Mouse (Mus musculus) lung, adult 2 months (tissue): ENCODE results near the gene Robo3. TPM values are rescaled to one million over a fixed set of nuclear protein-coding genes. Genes with fewer than 3 reads are reported as not detected.

Experiments
- DNase-seq: peaks from one replicate; pipeline ENCODE4 v3.0.0; 2022
- H3K4me1 ChIP-seq: fragments of 200-500 bp; 2 replicates; pipeline ENCODE4 v1.6.1; 2011; ENCODE audit warnings: low read length; ENCODE audit not compliant: control insufficient read depth, insufficient read depth
- H3K4me3 ChIP-seq: fragments of 200-500 bp; replicated peaks from 2 replicates; pipeline ENCODE3; 2011; ENCODE audit warnings: low read depth, mild to moderate bottlenecking, control low read depth, low read length; ENCODE audit errors: extremely low read depth
- CTCF ChIP-seq: fragments of 200-500 bp; IDR thresholded peaks from 2 replicates; pipeline ENCODE4 v1.5.1; 2011; ENCODE audit warnings: mild to moderate bottlenecking, low read length, control low read depth; ENCODE audit not compliant: insufficient read depth
- POLR2A ChIP-seq: fragments of 200-500 bp; IDR thresholded peaks from 2 replicates; pipeline ENCODE4 v1.6.1; 2011; ENCODE audit warnings: low read depth, mild to moderate bottlenecking, control low read depth, low read length, borderline replicate concordance; ENCODE audit errors: extremely low read depth
- WGBS: fragments of 180-500 bp; shearing (Covaris S2); methylation state at CpG from one replicate; pipeline ENCODE4 v1.1.7; 2018; 5-methylcytosine and 5-hydroxymethylcytosine counted together
- polyA plus RNA-seq: library from polyadenylated mRNA; depleted of rRNA; stranded (reverse); fragments of >200 nt; gene quantifications from 2 replicates; pipeline ENCODE4 v1.2.3, GENCODE M21; 2012

Gene Robo3
- polyA plus RNA-seq, 1 experiment = 0.07 TPM

DNA sequence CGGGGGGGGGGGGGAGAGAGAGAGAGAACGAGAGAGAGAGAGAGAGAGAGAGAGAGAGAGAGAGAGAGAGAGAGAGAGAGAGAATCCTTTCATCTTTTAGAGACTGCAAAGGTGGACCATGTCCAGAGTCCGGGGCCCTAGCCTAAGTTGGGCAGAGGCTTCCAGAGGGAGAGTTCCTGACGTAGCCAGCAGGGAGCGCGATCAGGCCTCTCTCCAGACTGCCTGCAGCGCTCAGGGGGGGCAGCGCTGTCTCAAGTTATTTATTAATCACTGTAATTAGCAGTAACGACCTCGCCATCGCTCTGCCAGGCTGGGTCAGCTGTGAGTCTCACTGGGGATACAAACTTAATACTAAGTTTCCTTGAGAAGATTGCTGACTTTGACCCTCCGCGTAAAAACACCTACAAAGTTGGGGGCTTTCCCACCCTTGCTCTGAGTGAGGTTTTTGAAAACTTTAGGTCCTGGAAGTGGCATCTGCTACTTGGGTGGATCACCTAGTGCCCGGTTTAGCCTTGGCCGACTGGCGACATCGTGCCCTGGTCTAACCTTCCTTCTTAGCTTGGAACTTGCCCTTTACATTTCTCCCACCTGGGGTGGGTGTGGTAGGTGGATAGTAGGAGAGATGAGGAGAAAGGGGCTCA lies 900 bp downstream of the Robo3 start:
- WGBS = 3% methylated on average over 16 of the region's 17 CpGs
- H3K4me3 ChIP-seq = no peak overlapping the region
- peak; percentile 39 for DNase-seq
- H3K4me1 ChIP-seq = peaks cover 9% of the 10 kb centered on the region
- TF ChIP-seq CTCF = peak; percentile 34; the same call in 1 of the 2 replicates
- no peak for TF ChIP-seq POLR2A

DNA sequence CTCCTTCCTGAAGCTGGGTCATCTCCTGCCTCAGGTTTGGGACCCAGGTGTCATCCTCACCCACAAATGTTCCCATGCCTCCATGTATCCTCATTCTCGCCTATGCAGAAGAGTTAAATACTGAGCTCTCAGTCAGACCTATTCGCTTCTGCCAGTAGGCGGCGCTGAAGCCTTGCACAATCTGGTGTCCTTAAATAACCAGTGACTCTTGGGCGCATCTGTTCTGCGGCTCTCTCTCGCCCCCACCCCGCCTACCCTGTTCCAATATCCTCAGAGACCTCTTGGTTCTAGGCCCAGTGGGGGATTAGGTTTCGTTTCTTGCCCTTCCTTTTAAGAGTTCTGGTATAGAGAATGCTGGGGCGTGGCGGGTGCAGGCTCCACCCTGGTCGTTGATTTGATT lies 2.5 kb downstream of the Robo3 start:
- peaks cover 9% of the 10 kb centered on the region for H3K4me1 ChIP-seq
- WGBS = 4% methylated on average over 12 of the region's 12 CpGs
- H3K4me3 ChIP-seq = no peak overlapping the region
- DNase-seq = peak; percentile 84
- TF ChIP-seq CTCF (peak; percentile 90), POLR2A (no peak)

DNA sequence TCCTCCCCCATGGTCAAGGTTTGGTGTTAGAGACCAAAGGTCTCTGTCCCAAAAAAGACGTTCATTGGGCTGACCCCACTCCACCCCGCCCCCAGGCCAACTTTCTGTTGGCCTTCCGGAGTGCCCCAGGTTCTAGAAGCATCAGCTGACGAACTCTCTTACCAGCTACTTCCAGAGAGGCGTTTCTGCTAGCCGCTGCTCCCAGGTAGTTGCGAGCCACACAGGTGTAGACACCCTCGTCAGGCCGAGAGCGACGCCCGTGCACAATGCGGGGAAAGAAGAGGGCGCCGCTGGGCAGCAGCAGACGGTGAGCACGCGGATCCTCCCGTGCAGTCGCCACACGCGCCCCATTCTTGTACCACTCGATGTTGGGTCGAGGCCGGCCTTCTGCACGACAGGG lies 3.7 kb downstream of the Robo3 start:
- Histone ChIP-seq H3K4me1 (peaks cover 9% of the 10 kb centered on the region), H3K4me3 (no peak overlapping the region)
- WGBS = 28% methylated on average over 26 of the region's 26 CpGs
- TF ChIP-seq POLR2A = no peak
- TF ChIP-seq CTCF = no peak
- DNase-seq = no peak

DNA sequence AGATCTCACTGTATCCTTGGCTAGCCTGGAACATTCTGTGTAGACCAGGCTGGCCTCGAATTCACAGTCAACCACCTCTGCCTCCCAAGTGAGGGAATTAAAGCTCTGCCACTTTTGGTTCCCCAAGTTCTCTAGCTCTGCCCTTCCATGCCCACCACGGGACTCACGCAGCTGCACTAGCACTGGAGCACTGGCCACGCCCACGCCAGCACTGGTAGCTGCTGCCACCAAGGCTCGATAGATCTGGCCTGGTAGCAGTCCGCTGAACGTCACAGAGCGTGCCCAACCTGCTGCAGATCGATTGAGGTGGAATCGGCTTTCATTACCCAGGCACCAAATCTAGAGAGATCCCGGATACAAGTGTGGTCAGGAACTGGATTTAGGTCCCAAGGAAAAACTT lies 11.8 kb downstream of the Robo3 start:
- H3K4me1 ChIP-seq = peaks cover 2% of the 10 kb centered on the region; the same call in 1 of the 2 replicates
- WGBS = 30% methylated on average over 12 of the region's 12 CpGs
- H3K4me3 ChIP-seq = peak overlapping the region; percentile 6
- no peak for DNase-seq
- no peak for TF ChIP-seq CTCF
- no peak for TF ChIP-seq POLR2A

DNA sequence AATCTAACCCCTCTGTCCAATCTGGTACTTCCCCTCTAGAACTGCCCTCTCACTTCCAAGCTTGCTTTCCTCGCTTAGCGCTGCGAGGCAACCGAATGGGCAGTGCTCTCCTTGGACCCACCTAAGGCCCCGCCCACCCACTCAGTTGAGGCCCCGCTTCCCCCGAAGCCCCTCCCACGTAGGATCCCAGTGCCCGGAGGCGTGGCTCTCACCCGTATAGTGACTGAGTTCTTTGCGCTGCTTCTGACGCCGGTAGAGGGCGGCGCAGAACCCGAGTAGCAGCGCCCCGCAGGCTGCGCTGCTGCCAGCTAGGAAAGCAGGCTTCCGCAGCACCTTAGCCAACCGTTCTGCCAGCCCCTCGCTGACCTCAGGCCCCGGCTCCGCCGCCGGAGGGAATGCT lies 12.4 kb downstream of the Robo3 start:
- Histone ChIP-seq H3K4me3 (peak overlapping the region; percentile 7), H3K4me1 (peaks cover 2% of the 10 kb centered on the region; the same call in 1 of the 2 replicates)
- WGBS = under 1% methylated on average over 27 of the region's 27 CpGs
- TF ChIP-seq POLR2A = no peak
- peak; percentile 27; the same call in 1 of the 2 replicates for TF ChIP-seq CTCF
- peak; percentile 78 for DNase-seq

DNA sequence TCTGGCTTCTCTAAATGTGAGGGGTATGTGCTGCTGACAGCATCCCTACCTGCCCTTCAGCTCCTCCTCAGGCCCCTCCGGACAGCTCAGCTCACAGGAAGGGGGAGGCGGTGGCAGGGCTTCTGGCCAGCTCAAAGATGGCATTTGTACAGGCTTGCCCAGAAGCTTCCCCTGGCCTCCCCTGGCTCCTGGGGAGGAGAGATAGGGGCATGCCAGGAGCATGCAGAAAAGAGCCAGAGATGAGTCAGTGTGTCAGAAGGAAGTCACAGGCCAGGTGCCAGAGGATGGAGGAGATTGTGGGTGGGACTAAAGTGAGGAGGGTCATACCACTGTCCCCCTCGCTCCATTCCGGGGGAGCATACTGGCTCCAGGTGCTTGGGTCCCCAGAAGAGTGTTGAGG lies 14.3 kb downstream of the Robo3 start:
- DNase-seq = no peak
- Histone ChIP-seq H3K4me3 (no peak overlapping the region), H3K4me1 (peaks cover 2% of the 10 kb centered on the region; the same call in 1 of the 2 replicates)
- no peak for TF ChIP-seq POLR2A
- no peak for TF ChIP-seq CTCF
- WGBS = 67% methylated on average over 4 of the region's 4 CpGs

DNA sequence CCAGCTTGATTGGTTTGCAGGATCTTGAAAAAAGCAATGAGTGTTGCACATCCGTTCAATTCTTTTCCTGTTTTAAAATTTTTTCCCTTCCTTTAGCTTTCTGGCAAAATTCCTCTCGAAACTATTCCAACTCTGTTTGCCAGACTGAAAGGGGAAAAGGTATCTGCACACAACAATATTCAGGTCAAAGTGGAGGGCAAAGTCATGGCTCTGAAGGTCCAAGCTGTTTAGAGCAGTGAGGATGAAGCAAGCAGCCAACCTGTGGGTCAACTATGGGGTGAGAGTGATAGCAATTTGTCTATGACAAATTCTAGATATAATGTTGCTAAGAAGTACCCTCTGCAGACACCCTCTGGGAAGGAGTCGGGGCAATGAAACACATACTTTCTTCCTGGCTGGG lies 18.4 kb downstream of the Robo3 start:
- no peak overlapping the region for H3K4me3 ChIP-seq
- no peaks in the 10 kb centered on the region for H3K4me1 ChIP-seq
- no peak for DNase-seq
- 60% methylated on average over 3 of the region's 3 CpGs for WGBS
- no peak for TF ChIP-seq CTCF
- TF ChIP-seq POLR2A = no peak

DNA sequence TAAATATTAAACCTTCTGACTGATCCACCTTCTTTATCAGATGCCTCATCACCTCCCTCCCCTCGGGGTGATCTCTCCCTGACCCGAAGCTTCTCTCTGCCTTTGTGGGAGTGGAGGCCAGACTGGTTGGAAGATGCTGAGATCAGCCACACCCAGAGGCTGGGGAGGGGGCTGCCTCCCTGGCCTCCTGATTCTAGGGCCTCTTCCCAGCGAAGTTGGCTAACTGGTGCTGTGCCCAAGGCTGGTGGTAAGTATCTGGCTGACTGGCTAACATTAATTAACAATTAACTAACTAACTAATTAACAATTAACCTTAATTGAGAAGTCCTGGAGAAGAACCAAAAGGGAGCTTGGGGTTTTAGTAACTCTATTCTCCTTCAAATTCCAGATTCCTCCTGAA lies 20.1 kb downstream of the Robo3 start:
- no peak for TF ChIP-seq CTCF
- no peak for TF ChIP-seq POLR2A
- H3K4me3 ChIP-seq = no peak overlapping the region
- WGBS = 56% methylated on average over 3 of the region's 3 CpGs
- no peaks in the 10 kb centered on the region for H3K4me1 ChIP-seq
- no peak for DNase-seq

DNA sequence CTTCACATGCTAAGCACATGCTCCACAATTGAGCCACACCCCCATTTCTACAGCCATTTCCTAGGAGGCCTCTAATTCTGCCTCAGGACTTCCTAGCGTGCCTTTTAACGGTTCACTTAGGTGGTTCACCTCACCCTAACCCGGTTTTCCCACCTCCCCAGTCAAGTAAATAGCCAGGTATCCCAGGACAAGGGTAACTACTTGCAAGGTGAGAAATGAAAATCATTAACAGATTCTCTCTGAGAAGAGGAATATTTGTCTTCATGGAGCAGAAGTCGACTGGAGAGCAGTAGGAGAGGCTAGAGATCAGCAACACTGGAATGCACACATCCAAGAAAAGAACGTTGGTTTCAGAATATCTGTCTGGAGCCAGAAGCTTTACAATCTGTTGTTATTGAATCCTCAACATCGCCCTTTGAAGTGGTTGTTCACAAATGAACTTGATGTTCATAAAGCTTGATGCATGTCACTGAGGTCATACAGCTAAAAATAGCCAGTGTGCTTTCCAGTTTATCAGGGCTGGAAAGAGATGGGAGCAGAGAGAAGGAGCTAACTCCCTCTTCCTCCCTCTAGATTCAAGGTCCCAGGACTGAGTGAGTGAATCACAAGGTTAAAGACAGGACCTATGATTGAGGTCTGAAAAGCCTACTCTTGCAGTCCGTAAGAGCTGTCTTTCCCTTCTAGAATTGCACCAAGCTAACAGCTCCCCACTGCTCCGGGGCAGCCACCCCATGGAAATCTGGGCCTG lies 23.2 kb downstream of the Robo3 start:
- no peak for TF ChIP-seq POLR2A
- TF ChIP-seq CTCF = no peak
- Histone ChIP-seq H3K4me3 (no peak overlapping the region), H3K4me1 (no peaks in the 10 kb centered on the region)
- 59% methylated on average over 8 of the region's 8 CpGs for WGBS
- DNase-seq = no peak

DNA sequence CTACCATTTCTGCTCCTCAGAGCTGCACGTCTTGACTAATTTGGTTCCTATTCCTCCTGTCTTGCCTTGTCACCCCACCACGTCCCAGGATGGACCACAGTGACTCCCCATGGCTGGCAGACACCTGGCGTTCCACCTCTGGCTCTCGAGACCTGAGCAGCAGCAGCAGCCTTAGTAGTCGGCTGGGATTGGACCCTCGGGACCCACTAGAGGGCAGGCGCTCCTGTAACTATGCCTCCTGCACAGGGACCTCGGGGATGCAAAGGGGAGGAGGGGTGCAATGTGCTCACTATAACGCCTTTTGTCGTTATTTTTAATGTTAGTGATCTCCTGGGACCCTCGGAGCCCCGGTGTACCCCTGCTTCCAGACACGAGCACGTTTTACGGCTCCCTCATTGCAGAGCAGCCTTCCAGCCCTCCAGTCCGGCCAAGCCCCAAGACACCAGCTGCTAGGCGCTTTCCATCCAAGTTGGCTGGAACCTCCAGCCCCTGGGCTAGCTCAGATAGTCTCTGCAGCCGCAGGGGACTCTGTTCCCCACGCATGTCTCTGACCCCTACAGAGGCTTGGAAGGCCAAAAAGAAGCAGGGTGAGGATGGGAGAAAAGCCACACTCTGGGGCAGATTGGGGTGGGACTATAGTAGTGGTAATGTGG lies 25.1 kb downstream of the Robo3 start:
- TF ChIP-seq POLR2A (no peak), CTCF (no peak)
- DNase-seq = no peak
- Histone ChIP-seq H3K4me1 (no peaks in the 10 kb centered on the region), H3K4me3 (no peak overlapping the region)
- 41% methylated on average over 19 of the region's 19 CpGs for WGBS
